Mouse (Mus musculus): ENCODE measurements around the gene Tdrd3.

GRCm38 (mm10) chr14:87426297-87426922 lies 10.0 kb downstream of the Tdrd3 start:
- TF ChIP-seq GATA1 (IDR thresholded peaks at IDR 0.05; ENCODE audit: borderline replicate concordance, low read length) (no peak), FLI1 (IDR thresholded peaks at IDR 0.05; ENCODE audit: low read length) (no peak)
